Mouse (Mus musculus) liver, postnatal 0 days (tissue): Measurements from ENCODE around the gene Gm49776. TPM values are rescaled to one million over a fixed set of nuclear protein-coding genes. Genes with fewer than 3 reads are reported as not detected.
"Not testable (repeated sequence)": the region's sequence is repeated elsewhere in the genome, so short reads cannot be mapped to it uniquely, and the experiment has no call there.

ENCODE experiments used
- ATAC-seq: fragments of 200-750 bp; cut with Nextera tagmentation; 2 replicates; pipeline ENCODE4 v1.8.0; 2017; ENCODE audit warnings: mild to moderate bottlenecking, moderate library complexity
- DNase-seq: peaks from one replicate; pipeline ENCODE4 v3.0.0-alpha.2; 2016
- H3K27ac ChIP-seq: fragments of 300-500 bp; sonication (generic); 2 replicates; pipeline ENCODE4 v1.5.1; 2014; ENCODE audit warnings: antibody characterized with exemption, moderate library complexity, mild to moderate bottlenecking, low read depth
- H3K27me3 ChIP-seq: fragments of 300-500 bp; sonication (generic); 2 replicates; pipeline ENCODE4 v1.6.1; 2014; ENCODE audit warnings: low read length, control low read depth, mixed read lengths; ENCODE audit not compliant: insufficient read depth
- H3K36me3 ChIP-seq: fragments of 300-500 bp; sonication (generic); replicated peaks from 2 replicates; pipeline ENCODE4 v1.6.1; 2014; ENCODE audit warnings: mild to moderate bottlenecking, control low read depth, low read length, moderate library complexity, mixed read lengths; ENCODE audit not compliant: insufficient read depth
- H3K4me1 ChIP-seq: fragments of 300-500 bp; sonication (generic); 2 replicates; pipeline ENCODE4 v1.6.1; 2014; ENCODE audit warnings: antibody characterized with exemption, mild to moderate bottlenecking, control low read depth; ENCODE audit not compliant: insufficient read depth
- H3K4me2 ChIP-seq: fragments of 300-500 bp; sonication (generic); 2 replicates; pipeline ENCODE4 v1.6.1; 2014; ENCODE audit warnings: low read depth, mild to moderate bottlenecking, low read length, moderate library complexity, mixed read lengths
- H3K4me3 ChIP-seq: fragments of 300-500 bp; sonication (generic); 2 replicates; pipeline ENCODE4 v1.5.1; 2014; ENCODE audit warnings: low read depth, low read length
- H3K9ac ChIP-seq: fragments of 300-500 bp; sonication (generic); replicated peaks from 2 replicates; pipeline ENCODE4 v1.6.1; 2014; ENCODE audit warnings: mild to moderate bottlenecking, moderate library complexity
- H3K9me3 ChIP-seq: fragments of 300-500 bp; sonication (generic); 2 replicates; pipeline ENCODE4 v1.6.1; 2016; ENCODE audit warnings: mild to moderate bottlenecking, control low read depth, low read length, mixed read lengths
- CTCF ChIP-seq: sonication (generic); IDR thresholded peaks from 2 replicates; pipeline ENCODE4 v1.5.1; 2016; ENCODE audit warnings: antibody characterized with exemption, low read depth
- EP300 ChIP-seq: IDR thresholded peaks from 2 replicates; pipeline ENCODE4 v1.6.1; 2016; ENCODE audit warnings: antibody characterized with exemption, low read depth, mild to moderate bottlenecking
- WGBS: fragments of 180-500 bp; shearing (Covaris S2); extraction: QIAGEN DNeasy Blood & Tissue Kit; methylation state at CpG from one replicate; pipeline ENCODE4 v1.1.7; 2014; ENCODE audit not compliant: insufficient replicate concordance; 5-methylcytosine and 5-hydroxymethylcytosine counted together
- microRNA counts: library from miRNA; unstranded; fragments of <30 nt; microRNA quantifications from one replicate; lab custom pipeline; 2015
- microRNA-seq: library from miRNA; unstranded; fragments of <30 nt; microRNA quantifications from one replicate; pipeline ENCODE4, GENCODE M21; 2016
- polyA plus RNA-seq: library from polyadenylated mRNA; unstranded; fragments of >200 nt; fragmentation: Nextera tagmentation; extraction: Ambion mirVana; gene quantifications from 2 replicates; pipeline ENCODE4 v1.2.1, GENCODE M21; 2015

Gene Gm49776
- polyA plus RNA-seq, 1 experiment from 2014 or later, result not detected

- DNase-seq, result no peak
- H3K4me2 ChIP-seq, result no peak overlapping the region
- H3K27me3 ChIP-seq, result no peaks in the 10 kb centered on the region
- ATAC-seq, result no peak
- no peak overlapping the region for H3K27ac ChIP-seq
- WGBS, result 82% methylated on average over 10 of the region's 10 CpGs
- no peak for TF ChIP-seq CTCF
- no peak for TF ChIP-seq EP300
- H3K9ac ChIP-seq, result no peak overlapping the region
- no peaks in the 10 kb centered on the region for H3K36me3 ChIP-seq
- H3K9me3 ChIP-seq, result no peaks in the 10 kb centered on the region
- H3K4me1 ChIP-seq, result no peaks in the 10 kb centered on the region
- H3K4me3 ChIP-seq, result no peak overlapping the region
These were observed 59.6 kb downstream of the Gm49776 start for GRCm38 (mm10) chr16:18198365-18199098.

- TF ChIP-seq CTCF (no peak), EP300 (no peak)
- Histone ChIP-seq H3K9ac (no peak overlapping the region), H3K4me1 (no peaks in the 10 kb centered on the region), H3K36me3 (no peaks in the 10 kb centered on the region), H3K27ac (no peak overlapping the region), H3K9me3 (no peaks in the 10 kb centered on the region), H3K27me3 (no peaks in the 10 kb centered on the region), H3K4me2 (no peak overlapping the region), H3K4me3 (no peak overlapping the region)
- ATAC-seq, result no peak
- DNase-seq, result no peak
- 78% methylated on average over 6 of the region's 6 CpGs for WGBS
These were observed 60.2 kb downstream of the Gm49776 start for GRCm38 (mm10) chr16:18197881-18198280.

- H3K9ac ChIP-seq, H3K36me3 ChIP-seq, H3K4me3 ChIP-seq, H3K27me3 ChIP-seq, H3K4me2 ChIP-seq, H3K27ac ChIP-seq, DNase-seq, H3K9me3 ChIP-seq, H3K4me1 ChIP-seq, ATAC-seq: not testable (repeated sequence)
- 54% methylated on average over 3 of the region's 3 CpGs for WGBS
These were observed 62.6 kb downstream of the Gm49776 start for GRCm38 (mm10) chr16:18195561-18195960.

MicroRNAs within 50 kb of the gene (microRNA counts, 519-probe panel; counts per million panel counts)
- microRNA mmu-miR-1306 (lab: Ali Mortazavi, UCI), result not detected

Small RNAs within 50 kb of the gene (microRNA-seq; reads per million reads assigned to microRNA genes)
- not detected for gene Gm24572
- gene Mir1306, result 207 reads per million, percentile 50 among the genes with 10 or more reads in this experiment

Other genes starting within 250 kb of the Gm49776 start
- 23.2 and 24.4 TPM in 2 replicates for gene Dgcr6, start 205.5 kb downstream of the Gm49776 start, polyA plus RNA-seq
- gene Prodh, start 168.1 kb downstream of the Gm49776 start, polyA plus RNA-seq, result 2.9 and 3.0 TPM in 2 replicates
- gene Rtn4r, start 130.7 kb downstream of the Gm49776 start, polyA plus RNA-seq, result 0.15 and 0.21 TPM in 2 replicates
- gene Ccdc188, start 40.4 kb downstream of the Gm49776 start, polyA plus RNA-seq, result not detected in 2 replicates
- gene Zdhhc8, start 23.2 kb downstream of the Gm49776 start, polyA plus RNA-seq, result 1.3 and 1.6 TPM in 2 replicates
- 22.9 and 23.3 TPM in 2 replicates for gene Trmt2a, start 9.6 kb downstream of the Gm49776 start, polyA plus RNA-seq
- 156 and 160 TPM in 2 replicates for gene Ranbp1, start 9.6 kb downstream of the Gm49776 start, polyA plus RNA-seq
- gene Dgcr8, start 30.9 kb upstream of the Gm49776 start, polyA plus RNA-seq, result 5.4 and 9.2 TPM in 2 replicates
- gene Tango2, start 89.8 kb upstream of the Gm49776 start, polyA plus RNA-seq, result 54.1 and 61.1 TPM in 2 replicates
- 7.0 and 9.7 TPM in 2 replicates for gene Arvcf, start 89.9 kb upstream of the Gm49776 start, polyA plus RNA-seq
- 51.2 and 53.3 TPM in 2 replicates for gene Txnrd2, start 168.1 kb upstream of the Gm49776 start, polyA plus RNA-seq
- gene Comt, start 168.5 kb upstream of the Gm49776 start, polyA plus RNA-seq, result 100 and 125 TPM in 2 replicates
- 3.9 and 5.1 TPM in 2 replicates for gene Gnb1l, start 240.4 kb upstream of the Gm49776 start, polyA plus RNA-seq
- 0.57 and 0.59 TPM in 2 replicates for gene Rtl10, start 240.6 kb upstream of the Gm49776 start, polyA plus RNA-seq